Mouse (Mus musculus): Measurements from ENCODE around the gene Wnt9a.

GRCm38 (mm10) chr11:59335150-59335549 lies 28.4 kb downstream of the Wnt9a start:
- TF ChIP-seq CTCF (IDR thresholded peaks at IDR 0.05; ENCODE audit: control insufficient read depth, insufficient read depth, insufficient read length) = no peak
- no peak for TF ChIP-seq USF1 (IDR thresholded peaks at IDR 0.05; ENCODE audit: low read depth)

Data from C2C12 (cell line).